Mouse (Mus musculus): ENCODE measurements around the gene Cib2. TPM values are rescaled to one million over a fixed set of nuclear protein-coding genes. Genes with fewer than 3 reads are reported as not detected.

The Cib2 gene
- polyA plus RNA-seq, 1 experiment from 2014 or later: 2.7 TPM

- ATAC-seq: no peak
- Histone ChIP-seq H3K9me3 (replicated peaks) (no peaks in the 10 kb centered on the region), H3K27me3 (replicated peaks) (no peaks in the 10 kb centered on the region), H3K4me2 (no peak overlapping the region), H3K27ac (no peak overlapping the region), H3K36me3 (no peaks in the 10 kb centered on the region), H3K4me1 (no peaks in the 10 kb centered on the region), H3K9ac (no peak overlapping the region), H3K4me3 (no peak overlapping the region)
- WGBS (ENCODE audit: insufficient replicate concordance): 57% methylated on average over 7 of the region's 7 CpGs
These were observed 41.1 kb downstream of the Cib2 start for GRCm38 (mm10) chr9:54518921-54519320.

- H3K4me3 ChIP-seq: no peak overlapping the region
- no peaks in the 10 kb centered on the region for H3K9me3 ChIP-seq (replicated peaks)
- 0 out of 2 replicates have a peak, but pooled peaks cover 3% of the 10 kb centered on the region for H3K27me3 ChIP-seq (replicated peaks)
- H3K27ac ChIP-seq: no peak overlapping the region
- no peaks in the 10 kb centered on the region for H3K4me1 ChIP-seq
- 62% methylated on average over 2 of the region's 2 CpGs for WGBS (ENCODE audit: insufficient replicate concordance)
- no peak for ATAC-seq
- H3K4me2 ChIP-seq: no peak overlapping the region
- H3K36me3 ChIP-seq: no peaks in the 10 kb centered on the region
- no peak overlapping the region for H3K9ac ChIP-seq
These were observed 44.0 kb downstream of the Cib2 start for GRCm38 (mm10) chr9:54515991-54516390.

- H3K4me1 ChIP-seq: peaks cover 14% of the 10 kb centered on the region
- peak overlapping the region; percentile 96 for H3K4me2 ChIP-seq
- H3K27me3 ChIP-seq (replicated peaks): peaks cover 61% of the 10 kb centered on the region
- WGBS (ENCODE audit: insufficient replicate concordance): 18% methylated on average over 12 of the region's 12 CpGs
- ATAC-seq: no peak
- H3K9me3 ChIP-seq (replicated peaks): no peaks in the 10 kb centered on the region
- H3K4me3 ChIP-seq: no peak overlapping the region
- no peaks in the 10 kb centered on the region for H3K36me3 ChIP-seq
- no peak overlapping the region for H3K27ac ChIP-seq
- no peak overlapping the region for H3K9ac ChIP-seq
These were observed 57.1 kb downstream of the Cib2 start for GRCm38 (mm10) chr9:54502873-54503272.

- WGBS (ENCODE audit: insufficient replicate concordance): 10% methylated on average over 13 of the region's 13 CpGs
- Histone ChIP-seq H3K4me2 (peak overlapping the region; percentile 96), H3K4me3 (peak overlapping the region; percentile 72), H3K4me1 (peaks cover 14% of the 10 kb centered on the region), H3K9me3 (replicated peaks) (no peaks in the 10 kb centered on the region), H3K36me3 (no peaks in the 10 kb centered on the region), H3K27me3 (replicated peaks) (peaks cover 61% of the 10 kb centered on the region), H3K27ac (no peak overlapping the region), H3K9ac (no peak overlapping the region)
- no peak for ATAC-seq
These were observed 57.9 kb downstream of the Cib2 start for GRCm38 (mm10) chr9:54502111-54502495.

GRCm38 (mm10) chr9:54501453-54502110 lies 58.4 kb downstream of the Cib2 start, which contains the start of gene Dmxl2:
TSS of gene Dmxl2 (minus strand) at chr9:54501626.
- H3K4me2 ChIP-seq: peak within 1 kb of the TSS; percentile 96
- peak within 1 kb of the TSS; percentile 7; the same call in 1 of the 2 replicates for H3K27ac ChIP-seq
- H3K9ac ChIP-seq: peak within 1 kb of the TSS; percentile 68
- H3K36me3 ChIP-seq: no peaks in the 10 kb centered on the region
- peaks cover 14% of the 10 kb centered on the region for H3K4me1 ChIP-seq
- peaks cover 61% of the 10 kb centered on the region for H3K27me3 ChIP-seq (replicated peaks)
- ATAC-seq: peak; percentile 83
- peak within 1 kb of the TSS; percentile 72 for H3K4me3 ChIP-seq
- under 1% methylated on average over 74 of the region's 99 CpGs for WGBS (ENCODE audit: insufficient replicate concordance)
- H3K9me3 ChIP-seq (replicated peaks): no peaks in the 10 kb centered on the region

GRCm38 (mm10) chr9:54500832-54501452 lies 59.1 kb downstream of the Cib2 start:
- peak overlapping the region; percentile 68 for H3K9ac ChIP-seq
- peaks cover 59% of the 10 kb centered on the region for H3K27me3 ChIP-seq (replicated peaks)
- ATAC-seq: no peak; the same call in none of the 2 replicates
- peaks cover 14% of the 10 kb centered on the region for H3K4me1 ChIP-seq
- H3K4me2 ChIP-seq: peak overlapping the region; percentile 96
- peak overlapping the region; percentile 72 for H3K4me3 ChIP-seq
- H3K27ac ChIP-seq: peak overlapping the region; percentile 7; the same call in 1 of the 2 replicates
- under 1% methylated on average over 41 of the region's 43 CpGs for WGBS (ENCODE audit: insufficient replicate concordance)
- H3K9me3 ChIP-seq (replicated peaks): no peaks in the 10 kb centered on the region
- no peaks in the 10 kb centered on the region for H3K36me3 ChIP-seq

- no peak overlapping the region for H3K4me2 ChIP-seq
- H3K27me3 ChIP-seq (replicated peaks): peaks cover 48% of the 10 kb centered on the region
- H3K9me3 ChIP-seq (replicated peaks): no peaks in the 10 kb centered on the region
- H3K4me1 ChIP-seq: peaks cover 14% of the 10 kb centered on the region
- 81% methylated on average over 3 of the region's 3 CpGs for WGBS (ENCODE audit: insufficient replicate concordance)
- H3K9ac ChIP-seq: no peak overlapping the region
- no peak for ATAC-seq
- H3K36me3 ChIP-seq: no peaks in the 10 kb centered on the region
- H3K4me3 ChIP-seq: no peak overlapping the region
- no peak overlapping the region for H3K27ac ChIP-seq
These were observed 60.2 kb downstream of the Cib2 start for GRCm38 (mm10) chr9:54499791-54500190.

- 71% methylated on average over 6 of the region's 6 CpGs for WGBS (ENCODE audit: insufficient replicate concordance)
- Histone ChIP-seq H3K36me3 (no peaks in the 10 kb centered on the region), H3K27ac (no peak overlapping the region), H3K4me3 (no peak overlapping the region), H3K9ac (no peak overlapping the region), H3K27me3 (replicated peaks) (peaks cover 45% of the 10 kb centered on the region), H3K4me1 (peaks cover 14% of the 10 kb centered on the region), H3K9me3 (replicated peaks) (no peaks in the 10 kb centered on the region), H3K4me2 (no peak overlapping the region)
- ATAC-seq: no peak
These were observed 60.7 kb downstream of the Cib2 start for GRCm38 (mm10) chr9:54499291-54499690.

Other genes with a start within 250 kb of the Cib2 start
- gene Dmxl2, start 58.6 kb downstream of the Cib2 start, polyA plus RNA-seq (2016; fragmentation: Nextera tagmentation; extraction: Ambion mirVana): 1.9 and 2.0 TPM in 2 replicates
- not detected in 2 replicates for gene Sh2d7, start 21.2 kb downstream of the Cib2 start, polyA plus RNA-seq (2016; fragmentation: Nextera tagmentation; extraction: Ambion mirVana)
- gene Idh3a, start 26.1 kb upstream of the Cib2 start, polyA plus RNA-seq (2016; fragmentation: Nextera tagmentation; extraction: Ambion mirVana): 142 and 150 TPM in 2 replicates
- 0.24 and 0.30 TPM in 2 replicates for gene Acsbg1, start 101.7 kb upstream of the Cib2 start, polyA plus RNA-seq (2016; fragmentation: Nextera tagmentation; extraction: Ambion mirVana)
- gene Dnaja4, start 138.7 kb upstream of the Cib2 start, polyA plus RNA-seq (2016; fragmentation: Nextera tagmentation; extraction: Ambion mirVana): 24.3 and 26.5 TPM in 2 replicates
- gene Wdr61, start 174.3 kb upstream of the Cib2 start, polyA plus RNA-seq (2016; fragmentation: Nextera tagmentation; extraction: Ambion mirVana): 124 and 127 TPM in 2 replicates
- gene Crabp1, start 204.5 kb upstream of the Cib2 start, polyA plus RNA-seq (2016; fragmentation: Nextera tagmentation; extraction: Ambion mirVana): 7.5 and 10.8 TPM in 2 replicates